Mouse (Mus musculus): ENCODE results near the gene Vps52.

- no peak for TF ChIP-seq EP300 (IDR thresholded peaks at IDR 0.05; ENCODE audit: insufficient read depth, low read depth, low read length)
- TF ChIP-seq CTCF (IDR thresholded peaks at IDR 0.05): peak; percentile 22
Measured at GRCm38 (mm10) chr17:33914969-33915391, 40.6 kb upstream of the Vps52 start.

Measured in heart, adult 2 months (tissue).